Mouse (Mus musculus): ENCODE data around the gene Pard3b. TPM values are rescaled to one million over a fixed set of nuclear protein-coding genes. Genes with fewer than 3 reads are reported as not detected.
A peak's percentile ranks its signal among the peaks of the same experiment; 100 is the strongest.

The Pard3b gene
- total and polyA plus RNA-seq, 3 experiments = 2.2 to 13.9 (median 13.8) TPM

- H3K27ac ChIP-seq = no peak overlapping the region
- H3K4me1 ChIP-seq (ENCODE audit: control insufficient read depth, insufficient read depth, low read length) = no peaks in the 10 kb centered on the region
- TF ChIP-seq CTCF (IDR thresholded peaks at IDR 0.05) = no peak
- TF ChIP-seq EP300 (IDR thresholded peaks at IDR 0.05; ENCODE audit: insufficient read depth, low read depth, low read length) = no peak
- no peak for TF ChIP-seq POLR2A (IDR thresholded peaks at IDR 0.05; ENCODE audit: insufficient read depth, low read depth, low read length)
- intact Hi-C loops (cut with DNase I) = loop anchor here (10.0 kb wide), 1 partner anchor 323 kb away; no protein-coding TSS in a partner anchor
- H3K79me2 ChIP-seq (replicated peaks; ENCODE audit: control insufficient read depth, insufficient read depth, low read length) = no peaks in the 10 kb centered on the region
- H3K27me3 ChIP-seq (ENCODE audit: control insufficient read depth, insufficient read depth, low read length) = no peaks in the 10 kb centered on the region
- no peak for DNase-seq
- WGBS = 91% methylated on average over 4 of the region's 4 CpGs
- no peaks in the 10 kb centered on the region for H3K36me3 ChIP-seq (ENCODE audit: control insufficient read depth, insufficient read depth, low read length)
- H3K4me3 ChIP-seq = no peak overlapping the region
- no peak overlapping the region for H3K9ac ChIP-seq (ENCODE audit: low read depth, low read length)
Measured at GRCm38 (mm10) chr1:62148134-62148533, 509.5 kb downstream of the Pard3b start.

- DNase-seq = no peak
Measured at GRCm38 (mm10) chr1:62148786-62149185, 510.2 kb downstream of the Pard3b start.

GRCm38 (mm10) chr1:62155970-62156369 lies 517.3 kb downstream of the Pard3b start:
- Histone ChIP-seq H3K27me3 (ENCODE audit: control insufficient read depth, insufficient read depth, low read length) (no peaks in the 10 kb centered on the region), H3K9ac (ENCODE audit: low read depth, low read length) (no peak overlapping the region), H3K4me3 (no peak overlapping the region), H3K4me1 (ENCODE audit: control insufficient read depth, insufficient read depth, low read length) (no peaks in the 10 kb centered on the region), H3K79me2 (replicated peaks; ENCODE audit: control insufficient read depth, insufficient read depth, low read length) (no peaks in the 10 kb centered on the region), H3K36me3 (ENCODE audit: control insufficient read depth, insufficient read depth, low read length) (no peaks in the 10 kb centered on the region), H3K27ac (no peak overlapping the region)
- intact Hi-C loops (cut with DNase I) = no loop called here
- 90% methylated on average over 1 of the region's 1 CpGs for WGBS
- no peak for DNase-seq
- TF ChIP-seq EP300 (IDR thresholded peaks at IDR 0.05; ENCODE audit: insufficient read depth, low read depth, low read length) = no peak
- TF ChIP-seq POLR2A (IDR thresholded peaks at IDR 0.05; ENCODE audit: insufficient read depth, low read depth, low read length) = no peak
- TF ChIP-seq CTCF (IDR thresholded peaks at IDR 0.05) = no peak

More at GRCm38 (mm10) chr1:62148786-62149185, 510.2 kb downstream of the Pard3b start:
- H3K27me3 ChIP-seq (ENCODE audit: control insufficient read depth, insufficient read depth, low read length) = no peaks in the 10 kb centered on the region
- no peak overlapping the region for H3K9ac ChIP-seq (ENCODE audit: low read depth, low read length)
- TF ChIP-seq POLR2A (IDR thresholded peaks at IDR 0.05; ENCODE audit: insufficient read depth, low read depth, low read length) (no peak), EP300 (IDR thresholded peaks at IDR 0.05; ENCODE audit: insufficient read depth, low read depth, low read length) (no peak), CTCF (IDR thresholded peaks at IDR 0.05) (no peak)
- no peaks in the 10 kb centered on the region for H3K36me3 ChIP-seq (ENCODE audit: control insufficient read depth, insufficient read depth, low read length)
- H3K27ac ChIP-seq = no peak overlapping the region
- intact Hi-C loops (cut with DNase I) = loop anchor here (10.0 kb wide), 1 partner anchor 324 kb away; no protein-coding TSS in a partner anchor
- H3K79me2 ChIP-seq (replicated peaks; ENCODE audit: control insufficient read depth, insufficient read depth, low read length) = no peaks in the 10 kb centered on the region
- H3K4me3 ChIP-seq = no peak overlapping the region
- WGBS = 56% methylated on average over 6 of the region's 6 CpGs
- no peaks in the 10 kb centered on the region for H3K4me1 ChIP-seq (ENCODE audit: control insufficient read depth, insufficient read depth, low read length)

GRCm38 (mm10) chr1:62159592-62159991 lies 521.0 kb downstream of the Pard3b start:
- Histone ChIP-seq H3K79me2 (replicated peaks; ENCODE audit: control insufficient read depth, insufficient read depth, low read length) (no peaks in the 10 kb centered on the region), H3K27me3 (ENCODE audit: control insufficient read depth, insufficient read depth, low read length) (no peaks in the 10 kb centered on the region), H3K36me3 (ENCODE audit: control insufficient read depth, insufficient read depth, low read length) (no peaks in the 10 kb centered on the region), H3K27ac (no peak overlapping the region), H3K4me3 (no peak overlapping the region), H3K9ac (ENCODE audit: low read depth, low read length) (no peak overlapping the region), H3K4me1 (ENCODE audit: control insufficient read depth, insufficient read depth, low read length) (no peaks in the 10 kb centered on the region)
- TF ChIP-seq CTCF (IDR thresholded peaks at IDR 0.05) (no peak), POLR2A (IDR thresholded peaks at IDR 0.05; ENCODE audit: insufficient read depth, low read depth, low read length) (no peak), EP300 (IDR thresholded peaks at IDR 0.05; ENCODE audit: insufficient read depth, low read depth, low read length) (no peak)
- intact Hi-C loops (cut with DNase I) = no loop called here
- 86% methylated on average over 2 of the region's 2 CpGs for WGBS
- no peak for DNase-seq

GRCm38 (mm10) chr1:62175013-62175640 lies 536.5 kb downstream of the Pard3b start:
- Histone ChIP-seq H3K27me3 (ENCODE audit: control insufficient read depth, insufficient read depth, low read length) (no peaks in the 10 kb centered on the region), H3K9ac (ENCODE audit: low read depth, low read length) (no peak overlapping the region), H3K79me2 (replicated peaks; ENCODE audit: control insufficient read depth, insufficient read depth, low read length) (no peaks in the 10 kb centered on the region), H3K4me1 (ENCODE audit: control insufficient read depth, insufficient read depth, low read length) (peaks cover 1% of the 10 kb centered on the region; the same call in 1 of the 2 replicates), H3K4me3 (no peak overlapping the region), H3K36me3 (ENCODE audit: control insufficient read depth, insufficient read depth, low read length) (no peaks in the 10 kb centered on the region), H3K27ac (no peak overlapping the region)
- intact Hi-C loops (cut with DNase I) = no loop called here
- WGBS = 85% methylated on average over 1 of the region's 1 CpGs
- DNase-seq = peak; percentile 11 to 22
- TF ChIP-seq CTCF (IDR thresholded peaks at IDR 0.05) = no peak
- no peak for TF ChIP-seq POLR2A (IDR thresholded peaks at IDR 0.05; ENCODE audit: insufficient read depth, low read depth, low read length)
- TF ChIP-seq EP300 (IDR thresholded peaks at IDR 0.05; ENCODE audit: insufficient read depth, low read depth, low read length) = no peak

GRCm38 (mm10) chr1:62181638-62182037 lies 543.0 kb downstream of the Pard3b start:
- WGBS = 32% methylated on average over 5 of the region's 5 CpGs
- Histone ChIP-seq H3K79me2 (replicated peaks; ENCODE audit: control insufficient read depth, insufficient read depth, low read length) (no peaks in the 10 kb centered on the region), H3K36me3 (ENCODE audit: control insufficient read depth, insufficient read depth, low read length) (no peaks in the 10 kb centered on the region), H3K4me1 (ENCODE audit: control insufficient read depth, insufficient read depth, low read length) (no peaks in the 10 kb centered on the region; the same call in 1 of the 2 replicates), H3K4me3 (no peak overlapping the region), H3K27ac (no peak overlapping the region), H3K27me3 (ENCODE audit: control insufficient read depth, insufficient read depth, low read length) (no peaks in the 10 kb centered on the region), H3K9ac (ENCODE audit: low read depth, low read length) (no peak overlapping the region)
- intact Hi-C loops (cut with DNase I) = no loop called here
- TF ChIP-seq CTCF (IDR thresholded peaks at IDR 0.05) (no peak), POLR2A (IDR thresholded peaks at IDR 0.05; ENCODE audit: insufficient read depth, low read depth, low read length) (no peak), EP300 (IDR thresholded peaks at IDR 0.05; ENCODE audit: insufficient read depth, low read depth, low read length) (no peak)
- peak; percentile 24 to 30 for DNase-seq
